Mouse (Mus musculus): Measurements from ENCODE around the gene Slc39a1. TPM values are rescaled to one million over a fixed set of nuclear protein-coding genes. Genes with fewer than 3 reads are reported as not detected.

Gene Slc39a1
- polyA plus RNA-seq, 1 experiment, result 82.1 TPM

DNA sequence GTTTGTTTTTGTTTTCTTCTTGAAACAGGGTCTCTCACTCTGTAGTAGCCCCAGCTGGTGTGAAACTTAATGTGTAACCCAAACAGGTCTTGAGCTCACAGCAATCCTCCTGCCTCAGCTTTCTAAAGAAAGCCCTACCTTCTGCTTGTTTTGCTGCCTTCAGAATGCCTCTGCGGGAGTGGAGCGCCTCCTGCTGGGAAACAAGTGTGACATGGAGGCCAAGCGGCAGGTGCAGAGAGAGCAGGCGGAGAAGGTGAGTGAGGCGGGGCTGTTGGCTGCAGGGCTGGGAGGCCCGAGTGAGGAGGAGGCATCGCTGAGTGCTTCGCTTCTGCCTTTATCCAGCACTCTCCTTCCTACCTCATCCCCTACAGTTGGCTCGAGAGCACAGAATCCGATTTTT is 23.6 kb upstream of the Slc39a1 start:
- Histone ChIP-seq H3K36me3 (ENCODE audit: control insufficient read depth, insufficient read depth) (peaks cover 6% of the 10 kb centered on the region), H3K27me3 (ENCODE audit: control insufficient read depth, insufficient read depth, insufficient read length) (no peaks in the 10 kb centered on the region), H3ac (ENCODE audit: control insufficient read depth, insufficient read length, low read depth) (no peak overlapping the region), H3K79me3 (ENCODE audit: low read depth) (no peaks in the 10 kb centered on the region), H3K79me2 (ENCODE audit: control insufficient read depth, insufficient read depth) (no peaks in the 10 kb centered on the region), H3K4me3 (ENCODE audit: insufficient read depth, poor library complexity, severe bottlenecking) (no peak overlapping the region)
- TF ChIP-seq USF1 (IDR thresholded peaks at IDR 0.05; ENCODE audit: low read depth) (no peak), MYOG (IDR thresholded peaks at IDR 0.05; ENCODE audit: control insufficient read depth, extremely low read depth, insufficient read length) (no peak), CTCF (IDR thresholded peaks at IDR 0.05; ENCODE audit: control insufficient read depth, insufficient read depth, insufficient read length) (no peak), MAX (IDR thresholded peaks at IDR 0.05) (no peak), CEBPB (IDR thresholded peaks at IDR 0.05; ENCODE audit: low read depth) (no peak), FOSL1 (IDR thresholded peaks at IDR 0.05; ENCODE audit: insufficient read depth, low read length, poor library complexity, severe bottlenecking) (no peak), MYOD1 (IDR thresholded peaks at IDR 0.05; ENCODE audit: control insufficient read depth, insufficient read length, low read depth) (no peak)

GRCm38 (mm10) chr3:90231075-90231474 is 16.9 kb upstream of the Slc39a1 start:
- Histone ChIP-seq H3K79me2 (ENCODE audit: control insufficient read depth, insufficient read depth) (peaks cover 16% of the 10 kb centered on the region), H3K79me3 (ENCODE audit: low read depth) (peaks cover 3% of the 10 kb centered on the region), H3K36me3 (ENCODE audit: control insufficient read depth, insufficient read depth) (peaks cover 21% of the 10 kb centered on the region), H3K27me3 (ENCODE audit: control insufficient read depth, insufficient read depth, insufficient read length) (no peaks in the 10 kb centered on the region), H3K4me3 (ENCODE audit: insufficient read depth, poor library complexity, severe bottlenecking) (peak overlapping the region; percentile 85), H3ac (ENCODE audit: control insufficient read depth, insufficient read length, low read depth) (peak overlapping the region; percentile 70)
- TF ChIP-seq MAX (IDR thresholded peaks at IDR 0.05) (no peak), USF1 (IDR thresholded peaks at IDR 0.05; ENCODE audit: low read depth) (no peak), FOSL1 (IDR thresholded peaks at IDR 0.05; ENCODE audit: insufficient read depth, low read length, poor library complexity, severe bottlenecking) (no peak), CEBPB (IDR thresholded peaks at IDR 0.05; ENCODE audit: low read depth) (no peak), MYOG (IDR thresholded peaks at IDR 0.05; ENCODE audit: control insufficient read depth, extremely low read depth, insufficient read length) (no peak), CTCF (IDR thresholded peaks at IDR 0.05; ENCODE audit: control insufficient read depth, insufficient read depth, insufficient read length) (no peak), MYOD1 (IDR thresholded peaks at IDR 0.05; ENCODE audit: control insufficient read depth, insufficient read length, low read depth) (no peak)

DNA sequence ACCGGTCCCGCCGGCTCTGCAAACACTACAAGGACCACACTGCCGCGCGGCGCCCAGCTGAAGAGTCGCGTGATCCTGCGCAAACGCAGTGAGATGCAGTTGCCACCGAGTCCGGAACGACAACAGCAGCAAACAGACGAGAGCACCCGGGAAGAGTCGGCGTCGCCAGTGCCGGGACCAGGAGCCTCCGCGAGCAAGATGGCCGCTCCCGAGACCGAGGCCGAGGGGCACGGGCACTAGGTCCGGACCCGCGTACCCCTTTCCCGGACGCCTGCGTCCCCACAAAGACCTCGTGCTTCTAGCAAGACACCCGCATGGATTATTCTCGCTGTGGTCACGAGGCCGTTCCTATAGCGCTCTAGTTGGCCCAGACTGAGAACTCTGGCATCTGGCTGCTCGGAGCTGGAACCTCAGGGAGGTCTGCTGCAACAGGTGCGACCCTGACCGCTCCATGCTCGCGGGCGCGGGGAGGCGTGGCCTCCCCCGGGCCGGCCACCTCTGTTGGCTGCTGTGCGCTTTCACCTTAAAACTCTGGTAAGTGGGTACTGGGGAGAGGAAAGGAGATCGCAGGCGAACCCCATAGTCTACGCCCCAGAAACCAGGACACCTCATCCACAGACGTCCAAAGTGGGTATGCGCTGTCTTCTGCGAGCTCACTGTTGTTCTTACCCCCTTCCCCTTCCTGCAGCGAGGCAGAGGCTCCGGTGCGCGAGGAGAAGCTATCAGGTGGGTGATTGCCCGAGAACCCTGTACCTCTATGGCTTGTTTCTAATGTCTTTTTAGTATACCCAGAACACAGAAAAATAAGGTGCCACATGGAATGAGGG is 16.3 kb upstream of the Slc39a1 start, which contains the start of gene Jtb:
Gene Jtb (plus strand): TSS at position 91 of the 827 bp plus-strand sequence.
- Histone ChIP-seq H3K4me3 (ENCODE audit: insufficient read depth, poor library complexity, severe bottlenecking) (peak within 1 kb of the TSS; percentile 85), H3K36me3 (ENCODE audit: control insufficient read depth, insufficient read depth) (peaks cover 21% of the 10 kb centered on the region), H3ac (ENCODE audit: control insufficient read depth, insufficient read length, low read depth) (peak within 1 kb of the TSS; percentile 70), H3K79me3 (ENCODE audit: low read depth) (peaks cover 3% of the 10 kb centered on the region), H3K79me2 (ENCODE audit: control insufficient read depth, insufficient read depth) (peaks cover 16% of the 10 kb centered on the region), H3K27me3 (ENCODE audit: control insufficient read depth, insufficient read depth, insufficient read length) (no peaks in the 10 kb centered on the region)
- TF ChIP-seq FOSL1 (IDR thresholded peaks at IDR 0.05; ENCODE audit: insufficient read depth, low read length, poor library complexity, severe bottlenecking), result no peak
- peak; percentile 71 for TF ChIP-seq USF1 (IDR thresholded peaks at IDR 0.05; ENCODE audit: low read depth)
- TF ChIP-seq MYOD1 (IDR thresholded peaks at IDR 0.05; ENCODE audit: control insufficient read depth, insufficient read length, low read depth), result peak; percentile 58
- no peak for TF ChIP-seq CTCF (IDR thresholded peaks at IDR 0.05; ENCODE audit: control insufficient read depth, insufficient read depth, insufficient read length)
- no peak for TF ChIP-seq MYOG (IDR thresholded peaks at IDR 0.05; ENCODE audit: control insufficient read depth, extremely low read depth, insufficient read length)
- TF ChIP-seq MAX (IDR thresholded peaks at IDR 0.05), result peak; percentile 76
- TF ChIP-seq CEBPB (IDR thresholded peaks at IDR 0.05; ENCODE audit: low read depth), result no peak

DNA sequence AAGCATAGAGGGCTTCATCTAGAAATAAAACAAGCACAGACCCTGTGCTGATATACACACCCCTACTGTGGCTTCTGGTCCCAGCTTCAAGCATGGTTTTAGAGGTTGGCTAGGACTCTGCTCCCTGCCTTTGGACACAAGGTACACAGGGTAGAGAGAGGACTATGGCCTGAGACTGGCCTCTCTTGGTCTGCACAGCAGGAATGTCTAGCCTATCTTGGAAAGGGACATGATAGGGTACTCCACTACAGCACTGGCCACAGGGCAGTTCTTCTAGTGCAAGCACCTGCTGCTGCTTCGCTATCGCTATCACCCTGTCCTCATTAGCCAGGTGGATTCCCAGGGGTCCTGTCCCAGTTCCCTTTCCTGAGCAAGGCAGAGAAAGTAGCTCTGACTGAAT is 6.7 kb upstream of the Slc39a1 start:
- no peaks in the 10 kb centered on the region for H3K79me2 ChIP-seq (ENCODE audit: control insufficient read depth, insufficient read depth)
- TF ChIP-seq FOSL1 (IDR thresholded peaks at IDR 0.05; ENCODE audit: insufficient read depth, low read length, poor library complexity, severe bottlenecking) (no peak), USF1 (IDR thresholded peaks at IDR 0.05; ENCODE audit: low read depth) (no peak), MYOD1 (IDR thresholded peaks at IDR 0.05; ENCODE audit: control insufficient read depth, insufficient read length, low read depth) (no peak), CTCF (IDR thresholded peaks at IDR 0.05; ENCODE audit: control insufficient read depth, insufficient read depth, insufficient read length) (no peak), CEBPB (IDR thresholded peaks at IDR 0.05; ENCODE audit: low read depth) (no peak), MAX (IDR thresholded peaks at IDR 0.05) (no peak), MYOG (IDR thresholded peaks at IDR 0.05; ENCODE audit: control insufficient read depth, extremely low read depth, insufficient read length) (no peak)
- no peaks in the 10 kb centered on the region for H3K27me3 ChIP-seq (ENCODE audit: control insufficient read depth, insufficient read depth, insufficient read length)
- no peak overlapping the region for H3K4me3 ChIP-seq (ENCODE audit: insufficient read depth, poor library complexity, severe bottlenecking)
- no peaks in the 10 kb centered on the region for H3K79me3 ChIP-seq (ENCODE audit: low read depth)
- no peak overlapping the region for H3ac ChIP-seq (ENCODE audit: control insufficient read depth, insufficient read length, low read depth)
- no peaks in the 10 kb centered on the region for H3K36me3 ChIP-seq (ENCODE audit: control insufficient read depth, insufficient read depth)

- no peaks in the 10 kb centered on the region for H3K79me3 ChIP-seq (ENCODE audit: low read depth)
- H3K36me3 ChIP-seq (ENCODE audit: control insufficient read depth, insufficient read depth), result no peaks in the 10 kb centered on the region
- no peaks in the 10 kb centered on the region for H3K27me3 ChIP-seq (ENCODE audit: control insufficient read depth, insufficient read depth, insufficient read length)
- TF ChIP-seq FOSL1 (IDR thresholded peaks at IDR 0.05; ENCODE audit: insufficient read depth, low read length, poor library complexity, severe bottlenecking), result no peak
- TF ChIP-seq USF1 (IDR thresholded peaks at IDR 0.05; ENCODE audit: low read depth), result no peak
- TF ChIP-seq MYOD1 (IDR thresholded peaks at IDR 0.05; ENCODE audit: control insufficient read depth, insufficient read length, low read depth), result no peak
- no peak for TF ChIP-seq CTCF (IDR thresholded peaks at IDR 0.05; ENCODE audit: control insufficient read depth, insufficient read depth, insufficient read length)
- no peak for TF ChIP-seq CEBPB (IDR thresholded peaks at IDR 0.05; ENCODE audit: low read depth)
- TF ChIP-seq MAX (IDR thresholded peaks at IDR 0.05), result no peak
- no peak for TF ChIP-seq MYOG (IDR thresholded peaks at IDR 0.05; ENCODE audit: control insufficient read depth, extremely low read depth, insufficient read length)
- no peaks in the 10 kb centered on the region for H3K79me2 ChIP-seq (ENCODE audit: control insufficient read depth, insufficient read depth)
- no peak overlapping the region for H3ac ChIP-seq (ENCODE audit: control insufficient read depth, insufficient read length, low read depth)
- H3K4me3 ChIP-seq (ENCODE audit: insufficient read depth, poor library complexity, severe bottlenecking), result no peak overlapping the region
Measured at GRCm38 (mm10) chr3:90241669-90242358, 6.2 kb upstream of the Slc39a1 start.
